Mouse (Mus musculus): ENCODE data around the gene Tmem14a. TPM values are rescaled to one million over a fixed set of nuclear protein-coding genes. Genes with fewer than 3 reads are reported as not detected.

The Tmem14a gene
- polyA plus RNA-seq, 1 experiment from 2014 or later: 11.3 TPM

- Histone ChIP-seq H3K9me3 (ENCODE audit: control insufficient read depth, low read length) (no peaks in the 10 kb centered on the region), H3K4me2 (ENCODE audit: low read depth) (no peak overlapping the region), H3K4me1 (ENCODE audit: control insufficient read depth, insufficient read depth, low read length) (no peaks in the 10 kb centered on the region), H3K27ac (ENCODE audit: low read depth, low read length) (no peak overlapping the region), H3K27me3 (ENCODE audit: control insufficient read depth, insufficient read depth, low read length) (no peaks in the 10 kb centered on the region), H3K4me3 (ENCODE audit: low read depth, low read length) (no peak overlapping the region), H3K36me3 (ENCODE audit: control insufficient read depth, insufficient read depth, low read length) (no peaks in the 10 kb centered on the region), H3K9ac (ENCODE audit: low read length) (no peak overlapping the region)
- ATAC-seq (ENCODE audit: insufficient read depth, low FRiP score, low TSS enrichment): no peak
- no peak for DNase-seq (ENCODE audit: low spot score)
- 67% methylated on average over 5 of the region's 5 CpGs for WGBS
These were observed 13.5 kb downstream of the Tmem14a start for GRCm38 (mm10) chr1:21231744-21232464.

GRCm38 (mm10) chr1:21232516-21232915 lies 14.1 kb downstream of the Tmem14a start:
- ATAC-seq (ENCODE audit: insufficient read depth, low FRiP score, low TSS enrichment) (no peak), DNase-seq (ENCODE audit: low spot score) (no peak)
- Histone ChIP-seq H3K4me3 (ENCODE audit: low read depth, low read length) (no peak overlapping the region), H3K9me3 (ENCODE audit: control insufficient read depth, low read length) (no peaks in the 10 kb centered on the region), H3K4me2 (ENCODE audit: low read depth) (no peak overlapping the region), H3K4me1 (ENCODE audit: control insufficient read depth, insufficient read depth, low read length) (no peaks in the 10 kb centered on the region), H3K9ac (ENCODE audit: low read length) (no peak overlapping the region), H3K27me3 (ENCODE audit: control insufficient read depth, insufficient read depth, low read length) (no peaks in the 10 kb centered on the region), H3K27ac (ENCODE audit: low read depth, low read length) (no peak overlapping the region), H3K36me3 (ENCODE audit: control insufficient read depth, insufficient read depth, low read length) (no peaks in the 10 kb centered on the region)
- WGBS: 85% methylated on average over 1 of the region's 1 CpGs

DNA sequence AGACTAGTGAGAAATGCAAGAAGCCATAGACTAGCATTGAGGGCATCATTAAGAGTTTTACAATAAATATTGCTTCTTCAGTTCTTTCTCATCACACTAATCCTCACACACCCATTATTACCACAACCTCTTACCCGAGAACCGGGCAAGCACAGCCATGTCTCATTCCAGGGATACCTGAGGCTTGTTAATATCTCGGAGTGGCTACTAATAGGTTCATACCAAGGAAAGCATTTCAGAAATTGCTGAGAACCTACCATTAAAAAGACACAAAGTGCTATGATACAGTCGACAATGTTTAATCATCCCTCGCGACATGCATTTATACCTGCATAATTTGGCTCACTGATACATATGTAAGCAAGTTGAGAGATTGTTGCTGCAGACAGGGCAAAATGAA lies 17.0 kb downstream of the Tmem14a start:
- 92% methylated on average over 6 of the region's 6 CpGs for WGBS
- no peak overlapping the region for H3K4me3 ChIP-seq (ENCODE audit: low read depth, low read length)
- H3K36me3 ChIP-seq (ENCODE audit: control insufficient read depth, insufficient read depth, low read length): no peaks in the 10 kb centered on the region
- no peak for ATAC-seq (ENCODE audit: insufficient read depth, low FRiP score, low TSS enrichment)
- no peaks in the 10 kb centered on the region for H3K9me3 ChIP-seq (ENCODE audit: control insufficient read depth, low read length)
- DNase-seq (ENCODE audit: low spot score): no peak
- no peak overlapping the region for H3K9ac ChIP-seq (ENCODE audit: low read length)
- H3K27ac ChIP-seq (ENCODE audit: low read depth, low read length): no peak overlapping the region
- no peak overlapping the region for H3K4me2 ChIP-seq (ENCODE audit: low read depth)
- no peaks in the 10 kb centered on the region for H3K27me3 ChIP-seq (ENCODE audit: control insufficient read depth, insufficient read depth, low read length)
- H3K4me1 ChIP-seq (ENCODE audit: control insufficient read depth, insufficient read depth, low read length): no peaks in the 10 kb centered on the region

DNA sequence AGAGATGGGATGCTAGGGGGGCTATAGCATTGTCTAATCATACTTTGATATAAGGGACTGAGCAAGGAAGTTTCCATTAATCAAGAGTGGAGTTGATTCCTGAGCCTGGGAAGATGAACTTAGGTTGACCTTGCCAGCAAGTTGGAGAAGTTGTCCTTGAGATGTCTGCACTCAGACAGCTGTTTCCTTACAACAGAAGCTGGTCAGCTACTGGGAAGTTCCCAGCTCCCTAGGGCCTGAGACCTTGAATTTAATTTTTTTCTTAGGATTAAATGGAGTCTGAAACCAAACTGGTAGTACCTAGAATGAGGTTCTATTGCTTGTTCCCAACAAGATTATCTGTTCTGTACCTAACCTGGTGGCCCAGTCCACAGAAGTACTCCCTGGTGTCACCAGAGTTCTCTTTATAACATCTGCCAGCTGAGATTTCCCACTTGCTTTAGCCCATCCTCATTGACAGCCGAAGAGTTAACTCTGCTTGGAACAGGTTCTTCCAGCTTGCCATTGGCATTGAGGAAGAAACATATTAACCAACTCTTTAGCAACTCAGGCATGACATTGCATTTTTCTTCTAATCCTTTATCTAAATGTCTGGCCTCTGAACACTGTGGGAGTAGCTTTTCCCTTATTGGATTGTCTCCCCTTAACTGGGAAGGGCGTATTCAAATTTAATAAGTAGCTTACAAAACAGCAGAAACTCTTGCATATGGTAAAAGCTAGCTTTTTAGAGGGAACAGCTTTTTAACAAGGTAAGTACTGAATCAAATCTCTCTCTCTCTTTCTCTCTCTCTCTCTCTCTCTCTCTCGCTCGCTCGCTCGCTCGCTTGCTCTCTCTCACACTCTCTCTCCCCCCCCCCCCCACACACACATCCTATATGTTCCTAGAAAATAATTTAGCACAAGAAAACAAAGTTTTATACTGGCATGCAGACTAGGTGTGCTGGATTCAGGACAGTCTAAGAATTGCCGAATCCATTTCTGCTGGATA lies 21.8 kb downstream of the Tmem14a start, which contains the start of gene Gsta3:
TSS of gene Gsta3 (plus strand) at position 679 of the 988 bp plus-strand sequence.
- Histone ChIP-seq H3K27ac (ENCODE audit: low read depth, low read length) (no peak within 1 kb of the TSS), H3K27me3 (ENCODE audit: control insufficient read depth, insufficient read depth, low read length) (no peaks in the 10 kb centered on the region), H3K36me3 (ENCODE audit: control insufficient read depth, insufficient read depth, low read length) (no peaks in the 10 kb centered on the region), H3K4me1 (ENCODE audit: control insufficient read depth, insufficient read depth, low read length) (no peaks in the 10 kb centered on the region), H3K9ac (ENCODE audit: low read length) (no peak within 1 kb of the TSS), H3K4me2 (ENCODE audit: low read depth) (no peak within 1 kb of the TSS), H3K4me3 (ENCODE audit: low read depth, low read length) (no peak within 1 kb of the TSS), H3K9me3 (ENCODE audit: control insufficient read depth, low read length) (no peaks in the 10 kb centered on the region)
- ATAC-seq (ENCODE audit: insufficient read depth, low FRiP score, low TSS enrichment): no peak
- 92% methylated on average over 8 of the region's 8 CpGs for WGBS
- DNase-seq (ENCODE audit: low spot score): no peak

DNA sequence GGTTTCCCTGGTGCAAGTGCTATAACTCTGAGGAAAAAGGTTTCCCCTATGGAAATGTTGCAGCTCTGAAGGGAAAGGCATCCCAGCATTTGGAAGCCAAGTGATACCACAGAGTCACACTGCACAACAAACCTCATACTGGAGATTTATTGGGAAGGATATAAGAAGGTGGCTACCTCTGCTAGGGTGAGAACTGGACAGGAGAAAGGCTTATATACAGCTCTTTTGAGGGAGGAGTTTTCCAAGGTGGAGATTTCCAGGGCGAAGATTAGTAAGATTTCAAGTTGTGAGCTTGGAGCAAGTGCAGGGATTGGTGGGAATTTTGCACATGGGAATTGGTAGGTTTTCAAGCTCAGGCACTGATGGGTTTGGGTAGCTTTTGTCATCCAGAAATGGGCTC lies 22.7 kb downstream of the Tmem14a start:
- Histone ChIP-seq H3K9me3 (ENCODE audit: control insufficient read depth, low read length) (no peaks in the 10 kb centered on the region), H3K27ac (ENCODE audit: low read depth, low read length) (no peak overlapping the region), H3K4me2 (ENCODE audit: low read depth) (no peak overlapping the region), H3K4me1 (ENCODE audit: control insufficient read depth, insufficient read depth, low read length) (no peaks in the 10 kb centered on the region), H3K36me3 (ENCODE audit: control insufficient read depth, insufficient read depth, low read length) (no peaks in the 10 kb centered on the region), H3K27me3 (ENCODE audit: control insufficient read depth, insufficient read depth, low read length) (no peaks in the 10 kb centered on the region), H3K9ac (ENCODE audit: low read length) (no peak overlapping the region), H3K4me3 (ENCODE audit: low read depth, low read length) (no peak overlapping the region)
- no peak for DNase-seq (ENCODE audit: low spot score)
- no peak for ATAC-seq (ENCODE audit: insufficient read depth, low FRiP score, low TSS enrichment)
- WGBS: 81% methylated on average over 1 of the region's 1 CpGs

- no peak overlapping the region for H3K9ac ChIP-seq (ENCODE audit: low read length)
- 79% methylated on average over 4 of the region's 4 CpGs for WGBS
- ATAC-seq (ENCODE audit: insufficient read depth, low FRiP score, low TSS enrichment) (no peak), DNase-seq (ENCODE audit: low spot score) (no peak)
- no peaks in the 10 kb centered on the region for H3K4me1 ChIP-seq (ENCODE audit: control insufficient read depth, insufficient read depth, low read length)
- H3K27ac ChIP-seq (ENCODE audit: low read depth, low read length): no peak overlapping the region
- H3K4me2 ChIP-seq (ENCODE audit: low read depth): no peak overlapping the region
- no peak overlapping the region for H3K4me3 ChIP-seq (ENCODE audit: low read depth, low read length)
- H3K36me3 ChIP-seq (ENCODE audit: control insufficient read depth, insufficient read depth, low read length): no peaks in the 10 kb centered on the region
- H3K9me3 ChIP-seq (ENCODE audit: control insufficient read depth, low read length): no peaks in the 10 kb centered on the region
- H3K27me3 ChIP-seq (ENCODE audit: control insufficient read depth, insufficient read depth, low read length): no peaks in the 10 kb centered on the region
These were observed 26.1 kb downstream of the Tmem14a start for GRCm38 (mm10) chr1:21244290-21244960.

DNA sequence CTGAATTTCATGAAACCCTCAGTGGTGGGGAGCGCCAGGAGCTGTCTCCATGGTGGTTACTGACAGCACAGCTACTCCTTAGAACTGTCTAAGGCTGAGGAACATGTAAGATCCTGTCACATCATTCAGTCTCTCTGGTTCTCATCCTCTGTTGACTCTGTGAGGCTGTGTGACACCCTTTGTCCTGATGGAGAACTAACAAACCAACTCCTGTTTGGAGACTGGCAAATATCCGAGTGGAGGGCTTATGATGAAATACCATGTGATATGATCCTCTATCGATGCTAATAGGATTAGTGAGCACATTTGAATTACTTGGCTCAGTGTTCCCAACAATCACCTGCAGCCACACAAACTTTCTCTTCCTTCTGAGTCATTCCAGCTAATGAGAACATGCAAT lies 27.8 kb downstream of the Tmem14a start:
- 84% methylated on average over 3 of the region's 3 CpGs for WGBS
- ATAC-seq (ENCODE audit: insufficient read depth, low FRiP score, low TSS enrichment): no peak
- no peak overlapping the region for H3K4me3 ChIP-seq (ENCODE audit: low read depth, low read length)
- no peaks in the 10 kb centered on the region for H3K4me1 ChIP-seq (ENCODE audit: control insufficient read depth, insufficient read depth, low read length)
- no peak overlapping the region for H3K9ac ChIP-seq (ENCODE audit: low read length)
- no peaks in the 10 kb centered on the region for H3K9me3 ChIP-seq (ENCODE audit: control insufficient read depth, low read length)
- H3K36me3 ChIP-seq (ENCODE audit: control insufficient read depth, insufficient read depth, low read length): no peaks in the 10 kb centered on the region
- no peaks in the 10 kb centered on the region for H3K27me3 ChIP-seq (ENCODE audit: control insufficient read depth, insufficient read depth, low read length)
- no peak overlapping the region for H3K27ac ChIP-seq (ENCODE audit: low read depth, low read length)
- no peak overlapping the region for H3K4me2 ChIP-seq (ENCODE audit: low read depth)
- DNase-seq (ENCODE audit: low spot score): no peak

DNA sequence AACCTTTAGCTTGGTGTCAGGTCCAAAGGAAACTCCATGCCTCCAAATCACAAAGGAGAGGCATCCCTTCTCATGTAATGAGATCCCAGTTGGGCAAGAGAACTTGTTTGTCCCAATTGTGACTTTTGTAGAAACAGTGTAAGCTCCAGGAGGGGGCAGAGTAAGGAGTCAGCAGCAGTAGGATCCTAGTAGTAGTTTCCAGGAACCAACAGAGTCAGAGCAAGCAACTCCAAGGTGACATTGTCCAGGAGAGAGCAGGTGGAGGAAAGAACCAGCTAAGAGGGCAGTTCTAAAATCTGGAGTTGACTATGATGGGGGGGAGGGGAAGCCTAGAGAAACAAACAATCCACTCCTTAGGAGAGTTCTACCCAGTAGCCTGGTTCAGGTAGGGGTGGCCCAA lies 29.5 kb downstream of the Tmem14a start:
- Histone ChIP-seq H3K9ac (ENCODE audit: low read length) (no peak overlapping the region), H3K9me3 (ENCODE audit: control insufficient read depth, low read length) (no peaks in the 10 kb centered on the region), H3K27ac (ENCODE audit: low read depth, low read length) (no peak overlapping the region), H3K36me3 (ENCODE audit: control insufficient read depth, insufficient read depth, low read length) (no peaks in the 10 kb centered on the region), H3K4me1 (ENCODE audit: control insufficient read depth, insufficient read depth, low read length) (no peaks in the 10 kb centered on the region), H3K27me3 (ENCODE audit: control insufficient read depth, insufficient read depth, low read length) (no peaks in the 10 kb centered on the region), H3K4me2 (ENCODE audit: low read depth) (no peak overlapping the region), H3K4me3 (ENCODE audit: low read depth, low read length) (no peak overlapping the region)
- no peak for DNase-seq (ENCODE audit: low spot score)
- no peak for ATAC-seq (ENCODE audit: insufficient read depth, low FRiP score, low TSS enrichment)

Data from neural tube, embryonic 11.5 days (tissue).